Mouse (Mus musculus): ENCODE measurements around the gene Dennd2a.

Gene Dennd2a

DNA sequence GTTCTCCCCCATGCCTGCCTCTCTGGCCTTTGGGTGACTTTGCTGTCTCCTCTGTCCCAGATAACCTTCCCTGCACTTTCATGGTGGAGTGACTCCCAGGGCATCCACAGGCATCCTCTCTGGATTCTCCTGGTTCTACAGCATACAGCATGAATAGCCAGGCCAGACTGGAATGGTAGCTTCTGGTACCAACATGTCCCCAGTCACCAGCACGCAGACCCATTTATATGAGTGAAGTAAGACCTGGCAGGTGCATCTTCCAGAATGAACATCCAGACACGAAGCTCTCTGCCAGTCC, 2.1 kb downstream of the Dennd2a start:
- DNase-seq, result peak; percentile 90

DNA sequence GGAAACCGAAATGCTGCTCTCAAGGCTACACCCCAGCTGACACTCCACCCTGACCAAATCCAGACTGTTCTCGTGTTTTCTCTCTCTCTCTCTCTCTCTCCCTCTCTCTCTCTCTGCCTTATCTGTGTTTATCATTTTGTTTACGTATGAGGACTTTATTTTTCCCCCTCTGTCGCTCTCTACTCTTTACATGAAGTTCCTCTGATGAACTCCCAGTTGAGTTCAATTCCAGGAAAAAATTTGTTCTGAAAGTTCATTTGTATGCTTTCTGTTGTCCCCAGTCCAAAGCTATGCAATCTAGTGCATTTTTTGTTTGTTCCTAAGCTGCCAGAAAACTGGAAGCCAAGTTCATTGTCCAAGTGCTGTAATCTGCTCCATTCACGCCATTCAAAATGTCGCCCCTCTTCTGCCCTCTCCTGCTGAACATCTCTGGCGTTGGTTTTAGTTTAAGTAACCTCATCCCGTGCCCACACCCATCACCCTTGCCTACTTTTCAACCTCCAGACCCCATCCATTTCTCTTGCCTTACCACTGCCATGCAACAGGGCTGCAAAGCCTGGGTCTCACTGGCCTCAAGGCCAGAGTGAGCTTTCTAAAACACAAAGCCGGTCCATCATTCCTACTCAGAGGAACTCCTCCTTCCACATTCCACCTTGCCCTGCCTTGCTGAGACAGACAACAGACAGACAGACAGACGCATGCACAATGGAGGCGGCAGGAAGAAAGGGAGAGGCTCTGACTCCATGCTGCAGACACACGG, 2.6 kb downstream of the Dennd2a start:
- DNase-seq, result peak; percentile 91

DNA sequence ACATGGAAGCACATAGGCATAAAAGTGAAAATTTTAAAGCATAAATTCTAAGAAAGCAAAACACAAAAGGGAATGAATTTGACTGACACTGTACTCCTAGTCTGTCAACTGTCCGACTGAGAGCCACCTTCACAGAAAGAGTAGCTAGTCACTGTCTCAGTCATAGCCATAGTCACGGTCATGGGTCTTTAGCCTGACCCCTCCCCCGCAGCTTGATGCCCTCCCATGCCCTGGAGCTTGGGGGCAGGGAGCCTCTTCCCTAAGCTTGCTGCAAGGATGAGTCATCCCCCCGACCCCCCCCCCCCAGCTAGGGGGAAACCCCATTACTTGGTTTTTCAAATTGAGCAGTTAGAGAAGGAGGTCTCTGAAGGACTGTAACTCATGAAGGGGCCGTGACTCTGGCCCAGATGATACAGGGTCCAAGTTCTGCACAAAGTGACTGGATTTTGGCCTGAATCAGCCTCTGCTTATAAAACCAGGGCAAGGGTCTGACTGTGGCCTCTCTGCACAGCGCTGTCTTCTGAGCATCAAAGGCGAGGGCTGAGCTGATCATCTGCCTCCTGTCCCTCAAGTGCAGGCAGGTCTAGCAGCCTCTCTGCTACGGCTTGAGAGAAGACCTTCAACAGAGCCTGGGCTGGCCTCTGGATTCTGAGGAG, 5.6 kb downstream of the Dennd2a start:
- peak; percentile 87 for DNase-seq

DNA sequence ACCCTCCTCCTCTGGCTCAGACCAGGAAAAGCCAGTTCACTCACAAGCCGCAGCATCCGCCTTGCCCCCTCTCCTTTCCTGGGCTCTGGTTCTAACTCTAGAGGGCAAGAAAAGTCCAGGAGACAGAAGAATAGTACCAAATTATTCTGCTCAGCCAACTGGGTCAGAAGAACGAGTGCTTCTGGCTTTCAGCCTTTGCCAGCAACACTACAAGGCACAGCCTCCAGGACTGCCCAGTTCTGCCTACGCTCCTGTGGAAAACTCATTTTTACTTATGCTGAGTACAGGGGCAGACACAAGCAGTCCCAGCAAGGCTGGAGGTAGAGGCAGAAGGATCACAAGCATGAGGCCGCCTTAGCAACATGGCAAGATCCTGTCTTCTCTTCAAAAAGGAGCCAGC, 9.6 kb downstream of the Dennd2a start:
- peak; percentile 79 for DNase-seq

DNA sequence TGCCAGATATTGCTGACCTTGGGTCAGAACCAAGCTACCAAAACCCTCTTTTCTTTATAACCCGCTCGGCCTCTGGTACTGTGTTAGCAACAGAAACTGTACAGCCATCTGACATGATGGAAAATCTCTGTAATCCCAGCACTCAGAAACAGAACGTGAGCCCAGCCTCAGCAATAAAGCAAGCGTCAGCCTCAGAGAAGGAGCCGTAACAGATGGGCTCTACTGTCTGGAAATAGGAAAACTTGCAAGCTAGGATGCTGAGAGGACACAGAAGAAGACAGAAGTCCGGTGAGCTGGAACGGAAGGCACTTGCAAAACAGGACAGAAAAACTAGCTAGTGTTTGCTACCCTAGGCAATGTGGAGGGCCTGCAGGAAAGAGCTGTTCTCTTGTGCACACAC, 12.2 kb downstream of the Dennd2a start:
- DNase-seq, result peak; percentile 55

DNA sequence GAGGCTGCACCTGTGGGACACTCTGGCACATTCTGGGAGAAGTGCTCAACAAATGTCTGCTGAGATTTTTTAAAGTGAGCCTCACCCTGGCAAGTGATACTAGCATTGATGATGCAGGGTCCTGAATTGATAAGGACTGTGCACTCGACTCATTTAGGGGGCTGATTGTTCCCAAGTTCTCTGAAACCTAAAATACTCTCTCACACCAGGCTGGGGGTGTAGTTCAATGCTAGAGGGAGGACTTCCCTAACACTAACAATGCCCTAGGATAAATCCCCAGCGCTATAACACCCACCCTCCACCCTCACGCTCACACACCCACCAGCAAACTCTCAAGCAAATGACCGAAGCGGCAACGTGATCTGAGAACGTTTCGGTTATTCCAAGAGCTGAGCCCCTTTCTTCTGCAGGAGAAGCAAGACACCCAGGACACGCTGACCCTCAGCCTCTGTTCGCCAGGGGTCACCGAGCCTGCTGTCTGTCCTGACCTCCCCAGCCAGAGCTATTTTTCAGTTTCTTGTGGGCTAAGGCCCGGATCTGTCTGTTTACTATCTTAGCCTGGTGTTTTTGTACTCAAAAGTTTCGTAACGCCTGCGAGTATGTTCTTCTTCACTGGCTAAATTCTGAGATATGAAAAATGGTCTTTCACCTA, 13.8 kb downstream of the Dennd2a start:
- DNase-seq, result peak; percentile 95

DNA sequence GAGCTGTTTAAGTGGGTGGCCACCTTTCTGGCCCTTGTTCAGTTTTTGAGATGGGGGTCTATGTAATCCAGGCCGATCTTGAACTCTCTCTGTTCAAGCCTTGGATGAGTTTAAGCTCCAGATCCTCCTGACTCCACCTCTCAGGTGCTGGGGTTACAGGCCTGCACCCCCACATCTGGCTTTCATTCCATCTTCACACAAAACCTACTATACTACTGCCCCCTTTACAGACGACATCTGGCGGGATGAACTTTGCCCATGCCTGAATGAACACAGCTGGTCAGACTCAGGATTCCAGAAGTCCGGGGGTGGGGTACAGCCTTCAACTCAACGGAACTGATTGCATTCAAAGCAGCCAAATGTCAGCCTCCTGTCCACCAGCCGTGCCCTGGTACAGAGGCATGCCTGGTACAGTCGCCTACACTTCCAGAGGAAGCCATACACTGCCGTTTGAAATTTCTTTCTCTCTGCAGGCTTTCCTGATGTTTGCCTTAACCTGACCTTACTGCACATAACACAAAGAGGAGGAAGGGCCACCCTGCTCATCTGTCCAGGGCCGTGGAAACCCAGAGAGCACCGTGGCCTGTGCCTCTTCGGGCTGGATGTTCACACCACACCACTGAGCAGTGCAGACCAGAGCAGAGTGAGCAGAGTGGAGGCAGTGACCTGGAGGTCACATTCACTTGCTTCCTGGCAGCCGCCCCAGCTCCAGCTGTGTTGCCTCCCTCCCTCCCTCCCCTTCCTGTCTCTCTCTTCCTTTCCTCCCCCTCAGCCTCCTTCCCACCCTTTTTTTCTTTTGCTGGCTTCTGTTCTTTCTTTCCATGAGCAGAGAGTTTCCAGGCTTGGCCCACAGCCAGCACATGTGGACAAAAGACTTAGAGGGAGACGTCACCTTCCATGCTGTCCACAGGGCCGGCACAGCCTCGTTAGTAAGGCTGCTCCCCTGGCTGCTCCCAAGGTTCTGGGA, 14.8 kb downstream of the Dennd2a start:
- peak; percentile 99 for DNase-seq

DNA sequence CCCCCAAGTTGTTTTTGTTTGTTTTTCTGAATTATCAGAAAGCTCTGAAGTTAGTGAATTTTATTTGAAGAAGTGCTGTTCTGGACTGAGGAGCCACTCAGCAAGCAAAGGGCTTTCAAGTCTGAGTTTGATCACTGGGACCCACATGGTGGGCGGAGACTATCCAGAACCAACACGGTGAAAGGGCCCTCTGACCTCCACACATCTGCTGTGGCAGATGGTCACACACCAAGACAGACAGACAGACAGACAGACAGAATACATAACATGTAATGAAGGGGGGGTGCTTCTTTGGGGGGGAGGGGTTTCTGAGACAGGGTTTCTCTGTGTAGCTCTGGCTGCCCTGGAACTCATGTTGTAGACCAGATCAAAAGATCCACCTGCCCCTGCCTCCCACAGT, 17.1 kb downstream of the Dennd2a start:
- DNase-seq, result no peak

DNA sequence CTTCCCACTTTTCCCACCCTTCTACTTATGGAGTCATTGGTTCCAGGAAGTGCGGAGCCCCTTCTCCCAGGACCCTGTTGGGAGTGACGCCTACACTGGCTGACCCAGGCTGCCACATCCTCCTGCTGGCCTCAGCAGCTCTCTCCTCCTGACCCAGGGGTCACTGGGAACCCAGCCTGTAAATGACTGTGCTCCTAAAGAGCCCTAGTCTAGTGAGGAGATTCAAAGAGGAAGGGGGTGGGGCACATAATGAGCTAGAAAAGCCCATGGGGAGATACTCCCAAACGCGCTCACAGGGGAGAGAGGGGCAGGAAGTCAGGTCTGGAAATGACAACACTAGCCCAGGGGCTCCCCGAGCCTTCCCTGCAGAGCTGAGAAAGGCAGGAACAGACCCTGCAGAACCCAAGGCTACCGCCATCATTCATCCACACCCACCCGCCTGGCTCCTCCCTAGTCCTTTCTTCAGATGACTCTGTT, 17.9 kb downstream of the Dennd2a start:
- DNase-seq, result peak; percentile 99

DNA sequence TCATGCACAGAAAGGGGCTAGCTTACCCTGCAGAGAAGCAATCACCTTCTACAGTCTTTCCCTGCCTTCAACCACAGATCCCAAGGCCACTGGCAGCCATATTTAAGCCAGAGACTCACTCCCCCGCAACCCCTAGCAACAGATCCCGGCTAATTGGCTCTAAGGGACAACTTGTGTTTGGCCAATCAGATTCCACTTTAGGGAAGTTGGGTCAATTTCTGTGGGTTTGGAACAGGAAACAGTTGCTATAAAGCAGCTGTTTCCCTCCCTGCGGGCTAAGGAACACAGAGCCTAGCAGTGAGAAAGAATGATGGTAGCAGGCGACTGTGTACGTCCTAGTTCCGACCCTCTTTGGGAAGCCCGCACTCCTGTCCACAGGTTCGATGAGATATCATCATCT, 19.4 kb downstream of the Dennd2a start:
- peak; percentile 94 for DNase-seq

DNA sequence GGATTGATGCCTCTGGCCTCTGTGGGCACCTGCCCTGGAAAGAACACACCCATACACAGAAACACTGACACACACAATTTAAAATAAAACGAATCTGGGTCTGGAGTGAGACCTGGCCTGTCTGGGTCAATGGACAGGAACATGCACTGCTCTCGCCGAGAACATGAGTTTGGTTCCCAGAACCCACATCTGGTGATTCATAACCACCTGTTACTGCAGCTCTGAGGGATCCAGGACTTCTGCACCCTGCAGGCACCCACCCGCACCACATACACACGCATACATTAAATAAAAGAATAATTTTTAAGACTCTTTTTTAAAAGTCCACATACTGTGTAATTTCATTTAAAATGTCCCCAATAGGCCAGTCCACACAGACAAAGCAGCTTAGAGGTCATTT, 20.4 kb downstream of the Dennd2a start:
- peak; percentile 54 for DNase-seq

DNA sequence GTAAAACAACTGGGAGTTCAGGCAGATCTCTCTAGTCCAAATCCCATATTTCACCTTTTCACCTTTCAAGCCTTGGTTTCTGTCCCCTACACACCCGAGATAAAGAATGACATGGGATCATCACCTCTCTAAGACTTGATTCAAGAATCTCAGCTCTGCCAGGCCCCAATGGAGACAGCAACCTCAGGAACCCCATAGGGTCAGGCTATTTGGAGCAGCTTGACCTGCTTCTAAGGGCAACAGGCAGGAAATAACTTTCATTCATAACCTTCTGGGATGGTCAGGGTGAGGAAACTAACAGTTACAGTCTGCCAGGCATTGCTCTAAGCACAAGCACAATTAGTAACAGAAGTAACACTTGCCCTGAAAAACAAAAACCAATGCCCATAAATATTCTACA, 21.0 kb downstream of the Dennd2a start:
- DNase-seq, result peak; percentile 85

DNA sequence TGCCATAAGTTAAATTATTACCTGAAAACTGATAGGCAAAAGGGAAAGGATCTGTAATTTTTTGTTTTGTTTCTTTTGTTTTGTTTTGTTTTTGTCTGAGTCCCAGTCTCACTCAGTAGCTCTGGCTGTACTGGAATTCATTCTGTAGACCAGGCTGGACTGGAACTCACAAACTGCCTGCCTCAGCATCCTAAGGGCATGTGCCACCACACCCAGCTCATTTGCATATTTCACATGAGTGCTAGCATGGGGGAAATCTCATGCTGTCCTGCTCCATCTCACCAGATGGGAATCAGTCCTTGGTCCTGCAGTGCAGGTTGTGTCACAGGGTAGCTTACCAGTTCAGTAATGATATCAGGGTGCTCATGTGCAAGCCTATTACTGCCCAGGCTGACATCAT, 22.7 kb downstream of the Dennd2a start:
- peak; percentile 75 for DNase-seq

DNA sequence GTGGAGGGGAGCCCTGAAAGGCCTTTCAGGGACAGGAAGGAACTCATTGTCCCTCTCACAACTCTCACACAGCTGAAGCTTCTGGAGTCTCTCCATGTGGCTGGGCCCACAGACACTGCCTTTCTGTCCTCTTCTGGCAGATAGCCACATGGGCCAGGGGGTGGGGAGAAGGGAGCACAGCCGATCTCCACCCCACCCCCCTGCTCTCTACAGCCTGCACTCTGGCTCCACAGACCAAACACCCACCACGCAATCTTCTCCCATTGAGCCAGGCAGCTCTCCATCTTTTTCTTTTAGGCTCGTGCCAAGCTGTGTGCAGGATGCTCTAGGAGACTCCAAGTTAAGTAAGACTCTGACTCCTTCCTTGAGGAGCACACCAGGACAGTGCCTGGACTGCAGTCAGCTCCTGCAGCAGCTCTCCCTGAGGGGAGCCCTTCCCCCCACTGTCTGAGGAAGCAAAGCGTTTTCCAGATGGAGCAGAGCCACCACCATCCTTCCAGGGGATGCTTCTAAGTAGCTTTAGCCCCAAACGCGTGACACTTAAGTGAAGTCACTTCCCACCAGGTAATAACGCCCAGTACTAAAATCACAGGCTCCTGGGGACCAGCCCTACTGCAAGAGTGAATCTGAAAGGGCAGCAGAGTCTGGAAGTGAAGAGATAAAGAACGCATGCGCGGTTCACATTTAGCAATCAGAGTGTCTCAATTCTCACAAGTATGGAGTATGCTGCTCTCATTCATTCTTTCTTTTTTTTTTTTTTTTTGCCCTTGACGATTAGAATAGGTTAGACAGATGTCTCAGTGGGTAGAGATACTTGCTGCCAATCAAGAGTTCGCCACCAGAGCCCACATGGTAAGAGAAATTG, 28.8 kb downstream of the Dennd2a start:
- DNase-seq, result peak; percentile 99

DNA sequence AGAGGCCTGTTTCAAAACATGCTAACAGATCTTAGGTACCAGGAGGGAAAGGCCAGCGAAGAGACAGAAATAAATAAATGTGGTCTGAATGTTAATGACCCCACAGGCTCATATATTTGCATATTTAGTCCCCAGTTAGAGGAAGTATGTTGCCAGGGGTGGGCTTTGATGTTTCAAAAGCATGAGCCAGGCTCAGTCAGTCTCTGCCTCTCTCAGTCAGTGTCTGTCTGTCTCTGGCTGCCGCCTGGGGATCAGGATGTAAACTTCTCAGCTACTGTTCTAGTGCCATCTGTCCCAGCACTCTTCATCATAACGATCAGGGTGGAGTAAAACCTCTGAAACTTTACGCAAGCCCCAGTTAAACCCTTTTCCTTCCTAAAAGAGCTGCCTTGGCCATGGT, 29.9 kb downstream of the Dennd2a start:
- peak; percentile 86 for DNase-seq

DNA sequence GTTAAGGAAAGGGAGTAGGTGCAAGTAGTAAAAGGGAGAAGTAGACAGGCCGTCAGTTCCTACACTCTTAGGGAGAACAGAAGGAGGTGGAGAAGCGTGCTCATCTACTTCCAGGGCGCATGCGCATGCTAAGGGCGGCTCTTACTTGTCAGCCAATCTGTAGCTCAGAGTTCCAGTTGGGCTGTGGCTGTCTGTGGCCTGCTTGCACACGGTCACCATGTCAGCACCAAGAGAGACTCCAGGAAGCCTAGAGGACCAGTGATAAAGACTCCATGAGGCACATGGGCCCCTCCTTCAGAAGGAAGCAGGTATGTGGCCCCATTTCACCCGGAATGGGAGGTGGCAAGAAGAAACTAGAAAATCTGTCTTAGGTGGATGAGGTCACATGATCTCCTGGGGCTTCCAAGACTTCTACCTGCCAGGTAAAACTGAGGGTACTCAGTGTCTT, 30.3 kb downstream of the Dennd2a start:
- peak; percentile 98 for DNase-seq

DNA sequence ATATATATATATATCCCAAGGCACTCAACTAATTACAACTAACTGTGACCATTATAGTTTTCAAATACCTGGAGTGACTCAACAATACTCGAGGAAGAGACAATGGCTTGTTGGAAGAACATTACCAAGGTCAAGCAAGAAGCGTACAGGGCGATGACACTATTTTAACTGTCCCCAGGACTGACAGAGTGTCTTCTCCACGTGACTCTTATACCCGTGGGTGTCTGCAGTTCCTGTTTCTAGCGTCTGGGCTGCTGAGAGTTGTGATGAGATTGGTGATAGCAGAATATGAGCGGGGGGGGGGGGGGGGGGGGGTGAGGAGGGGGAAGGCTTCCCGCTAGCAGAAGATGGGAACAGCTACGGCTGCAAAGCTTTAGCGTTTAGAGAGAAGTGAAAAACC, 30.9 kb downstream of the Dennd2a start:
- peak; percentile 93 for DNase-seq

DNA sequence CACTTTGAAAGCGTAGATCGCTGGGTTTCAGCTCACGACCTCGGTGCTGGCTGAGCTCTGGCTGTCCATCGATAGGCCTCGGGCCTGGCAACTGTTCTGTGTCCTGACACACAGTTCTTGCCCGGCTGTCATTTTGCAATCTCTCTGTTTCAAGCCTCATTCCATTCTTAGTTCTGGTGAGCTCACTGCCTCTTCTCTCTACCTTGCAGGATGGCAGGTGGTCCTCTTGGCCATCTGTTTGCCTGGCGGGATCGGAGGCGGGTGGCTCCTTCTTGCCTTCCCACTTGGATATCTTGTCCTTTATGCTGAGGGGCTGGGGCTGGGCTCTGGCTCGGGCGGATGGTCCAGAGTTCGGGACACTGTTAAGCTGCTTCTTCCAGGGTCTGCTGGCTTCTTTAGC, 34.5 kb downstream of the Dennd2a start:
- DNase-seq, result no peak

DNA sequence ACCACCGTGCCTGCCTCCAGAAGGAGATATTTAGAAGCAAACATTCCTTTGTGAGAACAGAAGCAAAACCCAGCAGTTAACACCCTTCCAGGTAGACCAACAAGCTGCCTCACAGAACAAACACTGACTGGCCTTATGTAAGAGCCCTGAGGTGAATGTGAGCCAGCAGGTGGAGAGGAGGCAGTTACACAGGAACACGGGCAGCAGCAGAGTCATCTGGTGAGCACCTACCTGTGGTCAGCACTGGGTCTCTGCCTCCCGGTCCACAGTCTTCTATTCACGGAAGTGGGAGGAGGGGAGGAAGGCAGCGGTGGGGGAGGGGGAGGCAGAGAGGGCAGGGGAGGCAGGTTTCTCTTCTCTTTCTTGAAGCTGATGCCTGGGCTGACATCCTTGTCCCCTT, 35.2 kb downstream of the Dennd2a start:
- DNase-seq, result peak; percentile 83

DNA sequence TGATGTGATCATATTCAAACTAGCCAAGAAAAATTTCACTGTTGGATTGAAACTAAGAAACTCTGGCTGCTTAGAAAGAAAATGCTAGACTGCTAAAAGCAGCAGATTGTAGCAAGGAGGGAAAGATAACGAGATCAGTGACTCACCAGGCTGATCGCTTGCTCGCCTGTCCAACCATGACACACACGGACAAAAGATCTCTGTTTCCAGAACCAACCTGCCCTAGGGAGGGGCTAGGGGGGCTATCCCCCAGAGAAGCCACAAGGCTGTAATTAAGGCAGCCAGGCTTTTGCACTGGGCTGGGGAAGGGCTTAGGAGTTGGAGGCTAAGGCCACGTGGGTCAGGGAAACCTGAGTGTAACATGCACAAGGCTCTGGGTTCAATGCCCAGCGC, 41.9 kb downstream of the Dennd2a start:
- peak; percentile 95 for DNase-seq

DNA sequence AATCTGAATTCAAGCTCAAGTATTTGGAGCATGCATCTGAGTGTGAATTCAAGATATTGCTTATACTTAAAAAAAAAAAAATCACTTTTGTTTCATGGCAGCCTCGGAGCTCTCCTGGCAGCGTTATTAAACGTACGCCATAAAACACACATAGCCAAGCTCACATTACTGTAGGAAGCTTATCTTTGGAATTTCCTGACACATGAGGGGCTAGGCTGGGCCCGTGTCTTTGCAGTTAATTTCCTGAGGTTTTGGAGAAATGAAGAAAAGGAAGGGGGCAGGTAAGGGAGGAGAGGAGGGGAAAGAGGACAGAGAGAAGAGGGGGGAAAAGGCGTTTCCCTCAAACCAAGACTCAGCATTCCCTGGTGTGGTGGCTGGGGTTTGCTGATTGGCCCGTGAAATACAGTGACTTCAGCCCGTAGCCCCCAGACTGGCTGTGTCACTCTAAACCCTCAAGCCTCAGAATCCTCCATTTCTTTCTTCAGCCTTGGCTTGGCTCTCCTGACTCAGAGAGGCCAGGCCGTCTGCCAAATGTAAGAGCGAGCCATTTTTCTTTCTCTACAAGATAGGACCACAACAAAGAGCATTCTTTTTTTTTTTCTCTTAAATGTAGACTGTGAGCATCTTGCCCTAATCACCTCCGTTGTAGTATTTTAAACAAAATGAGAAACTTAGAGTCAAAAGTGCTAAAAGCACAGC, 42.5 kb downstream of the Dennd2a start:
- DNase-seq, result peak; percentile 94
